Mouse (Mus musculus) lung, postnatal 14 days (tissue): ENCODE results near the gene Zbtb17.

Experiments used
- DNase-seq: peaks from one replicate; pipeline ENCODE4 v3.0.0; 2021

Gene Zbtb17

GRCm38 (mm10) chr4:141426796-141427745, 17.4 kb upstream of the Zbtb17 start:
- DNase-seq, result no peak

DNA sequence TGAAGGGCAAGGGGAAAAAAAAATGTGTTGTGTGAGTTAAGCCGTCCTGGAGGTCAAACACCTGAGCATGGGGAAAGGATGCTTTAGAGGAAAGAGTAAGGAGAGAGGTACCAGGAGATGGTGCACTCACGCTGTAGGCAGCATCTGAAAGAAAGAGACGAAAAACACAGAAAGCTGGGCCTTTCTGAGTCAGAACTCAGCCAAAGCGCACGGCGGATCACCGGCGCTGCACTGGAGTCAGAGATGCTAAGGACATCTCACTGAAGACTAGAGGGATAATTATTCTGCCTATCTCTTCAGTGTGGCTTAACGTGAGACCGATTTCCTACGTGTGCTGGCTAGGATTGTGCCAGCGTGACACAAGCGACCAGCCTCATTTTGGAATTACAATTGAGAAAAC, 16.5 kb upstream of the Zbtb17 start:
- DNase-seq, result no peak

GRCm38 (mm10) chr4:141429381-141429780, 15.1 kb upstream of the Zbtb17 start:
- DNase-seq, result no peak

DNA sequence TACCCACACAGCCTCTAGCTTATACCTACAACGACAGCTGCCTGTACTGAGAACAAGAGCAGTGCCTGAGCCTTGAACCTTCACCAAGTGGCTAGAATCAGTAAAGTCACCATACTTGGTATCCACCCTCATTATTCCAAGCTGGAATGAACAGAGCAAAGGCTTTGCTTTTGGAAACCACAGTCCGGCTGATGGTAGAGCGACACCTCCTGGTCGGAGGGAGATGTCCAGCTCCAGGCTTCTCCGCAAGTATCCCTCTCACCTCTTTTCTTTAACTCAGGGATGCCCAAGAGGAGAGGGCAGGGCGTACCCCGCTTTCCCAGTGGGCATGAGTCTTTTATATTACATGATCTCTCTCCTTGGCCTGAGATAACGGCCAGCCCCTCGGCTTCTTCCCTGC, 14.6 kb upstream of the Zbtb17 start:
- no peak for DNase-seq

DNA sequence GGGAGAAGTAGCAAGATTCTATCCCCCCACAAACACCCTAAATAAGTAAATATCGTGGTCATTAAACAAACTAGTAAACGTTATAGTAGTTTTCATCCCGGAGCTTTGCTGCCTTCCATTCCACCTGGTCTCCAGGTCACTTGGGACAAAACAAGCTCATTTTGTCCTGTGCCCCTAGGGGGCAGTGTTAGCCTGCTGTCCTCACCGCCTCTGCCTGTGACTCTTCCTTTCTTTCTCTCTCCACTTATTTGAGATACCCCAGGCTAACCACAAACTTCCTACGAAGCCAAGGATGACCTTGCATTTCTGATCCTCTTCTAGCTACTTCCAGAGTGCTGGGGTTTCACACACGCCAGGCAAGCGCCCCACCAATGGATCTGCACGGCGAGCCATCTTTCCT, 13.5 kb upstream of the Zbtb17 start:
- peak; percentile 80 for DNase-seq

- DNase-seq, result no peak
Observed at GRCm38 (mm10) chr4:141432666-141433065, 11.8 kb upstream of the Zbtb17 start.

DNA sequence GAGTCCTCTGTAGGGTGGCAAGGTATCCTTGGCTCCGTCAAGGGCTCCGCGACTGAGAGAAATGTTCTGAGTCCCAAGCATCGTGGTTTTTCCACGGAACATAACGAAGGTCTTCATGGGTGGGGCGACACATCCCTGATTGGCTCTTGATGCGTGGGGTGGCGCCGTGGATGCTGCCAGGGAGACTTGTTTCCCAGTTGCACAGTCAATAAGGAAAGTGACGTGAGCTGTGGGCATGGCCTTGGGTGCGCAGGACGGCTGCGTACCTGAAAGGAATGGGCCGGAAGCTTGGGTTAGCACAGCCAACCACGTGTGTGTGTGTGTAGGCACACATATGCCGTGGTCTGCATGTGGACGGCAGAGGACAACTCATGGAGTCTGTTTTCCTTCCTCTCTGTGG, 11.3 kb upstream of the Zbtb17 start:
- no peak for DNase-seq

DNA sequence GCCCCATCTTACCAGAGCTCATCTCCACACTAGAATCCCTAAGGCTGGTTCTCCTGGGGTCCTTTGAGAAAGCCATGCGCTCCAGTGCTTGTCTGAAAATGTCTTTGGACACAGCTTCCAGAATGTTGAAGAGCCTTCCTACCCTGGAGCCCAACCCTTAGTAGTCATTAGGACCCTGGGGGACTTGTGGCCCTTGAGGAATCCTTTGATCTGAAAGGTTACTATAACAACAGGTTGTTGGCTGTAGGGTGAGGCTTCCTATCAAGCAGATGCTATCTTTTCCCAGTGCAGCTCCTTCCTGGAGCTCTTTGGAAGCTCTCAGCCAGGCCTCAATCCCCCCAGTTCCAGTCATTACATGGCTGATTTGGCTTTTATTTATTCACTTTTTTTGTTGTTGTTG, 8.5 kb upstream of the Zbtb17 start, which contains the start of gene Srarp:
Srarp (minus strand) TSS at position 132 of the 400 bp plus-strand sequence.
- no peak for DNase-seq

- DNase-seq, result no peak
Observed at GRCm38 (mm10) chr4:141439083-141439803, 5.2 kb upstream of the Zbtb17 start.

GRCm38 (mm10) chr4:141440877-141441276, 3.6 kb upstream of the Zbtb17 start:
- DNase-seq, result no peak

- DNase-seq, result no peak
Observed at GRCm38 (mm10) chr4:141443641-141444429, 619 bp upstream of the Zbtb17 start.

DNA sequence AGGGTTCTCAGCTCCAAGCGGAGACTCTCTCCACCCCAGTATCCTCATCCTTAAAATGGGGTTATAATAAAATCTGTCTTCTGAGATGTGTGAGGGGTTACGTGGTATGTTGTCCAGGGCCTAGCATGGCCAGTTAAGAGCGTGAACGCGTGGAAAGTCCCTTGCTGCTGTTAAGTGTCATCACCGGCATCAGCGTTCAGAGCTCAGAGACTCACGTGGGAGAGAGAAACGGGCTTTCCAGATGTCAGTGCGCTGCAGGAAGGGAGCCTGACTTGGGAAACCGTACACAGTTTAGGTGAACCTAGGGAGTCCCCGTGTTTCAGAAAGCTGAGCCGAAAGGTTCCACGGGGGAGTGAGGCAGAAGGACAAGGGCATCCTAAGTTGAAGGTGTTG, 870 bp downstream of the Zbtb17 start:
- DNase-seq, result no peak

GRCm38 (mm10) chr4:141446211-141446610, 1.8 kb downstream of the Zbtb17 start:
- no peak for DNase-seq

DNA sequence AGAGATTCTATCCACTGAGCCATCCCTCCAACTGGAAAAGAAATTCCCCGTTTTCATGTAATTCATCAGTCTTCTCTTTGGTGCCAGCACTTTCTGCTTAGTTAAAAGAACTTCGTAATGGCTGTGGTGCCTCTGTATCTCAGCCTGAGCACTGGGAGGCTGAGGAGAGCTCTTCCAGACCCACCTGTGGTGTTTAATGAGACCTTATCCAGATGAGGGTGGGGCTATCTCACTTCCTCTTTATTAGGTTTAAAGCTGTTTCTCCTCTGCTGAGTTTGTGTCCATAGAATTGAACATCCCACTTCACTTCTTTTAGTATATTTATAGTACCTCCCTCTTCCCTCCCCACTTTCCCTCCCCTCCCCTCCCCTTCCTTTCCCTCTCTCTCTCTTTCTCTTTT, 6.8 kb downstream of the Zbtb17 start:
- no peak for DNase-seq

- no peak for DNase-seq
Observed at GRCm38 (mm10) chr4:141451916-141452450, 7.5 kb downstream of the Zbtb17 start.

- no peak for DNase-seq
Observed at GRCm38 (mm10) chr4:141454581-141455350, 10.3 kb downstream of the Zbtb17 start.

GRCm38 (mm10) chr4:141455526-141455925, 11.1 kb downstream of the Zbtb17 start:
- DNase-seq, result no peak

DNA sequence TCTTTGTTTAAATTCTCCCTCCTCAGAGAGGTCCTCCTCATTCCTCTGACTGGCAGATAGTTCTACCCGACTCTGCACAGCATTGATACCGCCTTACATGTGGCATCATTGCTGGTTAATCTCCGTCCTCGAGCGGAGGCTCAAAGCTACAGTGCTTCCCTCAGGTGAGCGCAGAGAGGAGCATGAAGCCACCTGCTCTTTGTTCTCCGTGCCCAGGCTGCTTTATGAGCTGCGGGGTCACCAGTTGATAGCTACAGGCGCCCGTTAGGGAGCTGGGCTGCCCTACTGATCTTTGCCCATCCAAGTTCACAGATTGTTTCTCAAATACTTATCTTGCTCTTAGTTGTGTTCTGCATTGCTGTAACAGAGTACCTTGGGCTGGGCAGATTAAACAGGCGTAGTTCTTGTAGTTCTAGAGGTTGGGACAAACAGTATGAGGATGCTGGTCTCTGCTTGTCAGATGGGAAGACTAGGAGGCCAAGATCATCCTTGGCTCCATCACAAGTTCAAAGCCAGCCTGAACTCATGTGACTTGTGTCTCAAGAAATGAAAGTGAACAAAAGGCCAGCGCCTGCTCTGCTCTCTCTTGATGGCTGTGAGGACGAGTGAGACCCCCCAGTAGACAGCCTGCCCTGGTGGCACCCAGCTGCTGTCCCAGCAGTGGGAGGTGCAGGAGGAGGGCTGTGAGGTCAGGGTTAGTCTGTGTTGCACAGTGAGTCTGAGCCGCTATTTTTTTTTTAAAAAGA, 11.9 kb downstream of the Zbtb17 start:
- DNase-seq, result no peak

- DNase-seq, result no peak
Observed at GRCm38 (mm10) chr4:141458236-141458635, 13.8 kb downstream of the Zbtb17 start.

DNA sequence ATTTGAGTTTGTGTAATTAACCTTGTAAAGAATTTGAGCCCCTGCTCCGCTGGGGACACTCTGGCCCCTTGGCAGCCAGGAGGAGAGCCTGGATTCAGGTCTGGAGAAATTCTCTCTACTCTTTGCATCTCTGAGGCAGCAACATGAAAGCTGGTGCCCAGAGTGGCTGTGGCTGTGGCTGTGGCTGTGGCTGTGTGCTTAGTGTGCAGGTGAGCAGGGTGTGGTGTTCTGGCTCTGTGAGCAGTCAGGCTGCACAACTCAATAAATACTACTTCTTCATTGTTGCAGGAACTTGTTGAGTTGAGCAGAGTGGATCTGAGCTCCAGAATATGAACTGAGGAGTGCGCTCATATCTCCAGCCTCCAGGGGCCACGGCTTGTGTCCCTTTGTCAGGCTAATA, 14.4 kb downstream of the Zbtb17 start:
- DNase-seq, result no peak

DNA sequence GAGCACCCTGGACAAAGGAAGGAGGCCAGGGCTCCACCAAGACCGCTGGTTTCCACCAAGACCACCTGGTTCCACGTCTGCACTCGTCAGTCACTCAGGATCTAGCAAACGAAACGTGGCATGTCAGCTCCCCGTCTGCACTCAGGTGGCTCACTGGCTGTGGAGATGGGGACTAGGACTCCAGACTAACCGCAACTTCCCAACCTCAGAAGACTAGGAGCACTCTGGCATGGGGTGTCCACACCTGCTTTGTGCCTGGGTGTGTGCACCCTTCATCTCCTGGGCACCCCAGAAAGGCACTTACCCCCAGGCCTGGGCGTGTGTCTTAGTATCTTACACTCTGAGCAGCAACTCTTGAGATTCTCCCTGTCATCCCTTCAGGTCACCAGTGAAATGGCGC, 15.3 kb downstream of the Zbtb17 start:
- DNase-seq, result no peak
